Mouse (Mus musculus) heart, embryonic 14.5 days (tissue): ENCODE measurements around the gene Ssh1. TPM values are rescaled to one million over a fixed set of nuclear protein-coding genes. Genes with fewer than 3 reads are reported as not detected.

ENCODE experiments used
- ATAC-seq: fragments of 200-750 bp; cut with Nextera tagmentation; 2 replicates; pipeline ENCODE4 v1.8.0; 2017; ENCODE audit warnings: low read depth, moderate TSS enrichment; ENCODE audit not compliant: insufficient number of reproducible peaks, insufficient read depth, low FRiP score
- H3K27ac ChIP-seq, 2 experiments: fragments of 200-500 bp in 1 of 2; fragments of 300-500 bp in 1 of 2; sonication (generic) in 1 of 2; replicated peaks in 1 of 2; 2 replicates each; pipeline ENCODE4 v1.5.1; 2012 to 2014; ENCODE audit warnings: low read depth in 2 of 2, low read length in 2 of 2, control low read depth in 1 of 2, mild to moderate bottlenecking in 1 of 2, mixed read lengths in 1 of 2; ENCODE audit not compliant: control insufficient read depth in 1 of 2, insufficient read depth in 1 of 2
- H3K27me3 ChIP-seq: fragments of 300-500 bp; sonication (generic); 2 replicates; pipeline ENCODE4 v1.6.1; 2014; ENCODE audit warnings: mild to moderate bottlenecking, low read length, control low read depth; ENCODE audit not compliant: control insufficient read depth, insufficient read depth
- H3K36me3 ChIP-seq: fragments of 300-500 bp; sonication (generic); 2 replicates; pipeline ENCODE4 v1.6.1; 2014; ENCODE audit warnings: mild to moderate bottlenecking, control low read depth, low read length, mixed read lengths; ENCODE audit not compliant: control insufficient read depth, insufficient read depth
- H3K4me1 ChIP-seq, 2 experiments: fragments of 200-500 bp in 1 of 2; fragments of 300-500 bp in 1 of 2; sonication (generic) in 1 of 2; 2 replicates each; pipeline ENCODE4 v1.6.1; 2012 to 2014; ENCODE audit warnings: low read length in 2 of 2, control low read depth in 1 of 2, mixed read lengths in 1 of 2; ENCODE audit not compliant: control insufficient read depth in 2 of 2, insufficient read depth in 2 of 2
- H3K4me2 ChIP-seq: fragments of 300-500 bp; sonication (generic); 2 replicates; pipeline ENCODE4 v1.6.1; 2014; ENCODE audit warnings: mild to moderate bottlenecking, low read length
- H3K4me3 ChIP-seq, 2 experiments: fragments of 200-500 bp in 1 of 2; fragments of 300-500 bp in 1 of 2; sonication (generic) in 1 of 2; 2 replicates each; pipeline ENCODE4 v1.5.1; 2012 to 2014; ENCODE audit warnings: low read length in 2 of 2, mild to moderate bottlenecking in 2 of 2, control low read depth in 1 of 2, low read depth in 1 of 2, moderate library complexity in 1 of 2; ENCODE audit not compliant: control insufficient read depth in 1 of 2, insufficient read depth in 1 of 2
- H3K9ac ChIP-seq: fragments of 300-500 bp; sonication (generic); 2 replicates; pipeline ENCODE4 v1.6.1; 2014; ENCODE audit warnings: mild to moderate bottlenecking, low read length
- H3K9me3 ChIP-seq: fragments of 300-500 bp; sonication (generic); 2 replicates; pipeline ENCODE4 v1.6.1; 2016; ENCODE audit warnings: low read length, control low read depth; ENCODE audit not compliant: control insufficient read depth
- WGBS: fragments of 180-500 bp; shearing (Covaris S2); extraction: QIAGEN DNeasy Blood & Tissue Kit; methylation state at CpG from one replicate; pipeline ENCODE4 v1.1.7; 2014; 5-methylcytosine and 5-hydroxymethylcytosine counted together
- polyA plus RNA-seq: library from polyadenylated mRNA; unstranded; fragments of >200 nt; fragmentation: Nextera tagmentation; extraction: Ambion mirVana; gene quantifications from 2 replicates; pipeline ENCODE4 v1.2.1, GENCODE M21; 2014

The Ssh1 gene
- polyA plus RNA-seq, 1 experiment from 2014 or later = 16.4 TPM

DNA sequence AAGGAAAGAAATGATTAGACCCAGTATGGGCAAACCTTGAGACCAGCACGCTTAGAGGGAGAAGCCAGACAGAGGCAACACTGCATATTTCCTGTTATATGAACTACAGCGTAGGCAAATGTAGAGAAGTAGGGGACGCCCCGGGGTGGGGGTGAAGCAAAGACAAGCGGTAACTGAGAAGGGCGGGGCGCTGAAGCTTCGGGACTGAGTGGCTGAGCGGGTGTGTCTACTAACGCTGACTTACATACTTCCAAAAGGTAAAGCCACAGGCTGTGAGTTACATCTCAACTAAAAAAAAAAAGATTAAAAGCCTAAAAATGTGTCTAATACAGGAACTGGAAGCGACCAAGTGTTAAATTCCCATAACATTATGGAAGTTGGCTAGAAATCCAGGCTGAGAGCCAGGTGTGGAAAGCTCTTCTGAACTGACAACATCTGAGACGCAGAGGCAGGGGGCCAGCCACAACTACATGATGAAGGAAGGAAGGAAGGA, 1.3 kb downstream of the Ssh1 start:
- peak overlapping the region; percentile 89 for H3K4me2 ChIP-seq
- H3K36me3 ChIP-seq = peaks cover 17% of the 10 kb centered on the region
- no peak for ATAC-seq
- peaks cover 28 to 44% of the 10 kb centered on the region in 2 experiments for H3K4me1 ChIP-seq
- peak overlapping the region; percentile 94 for H3K9ac ChIP-seq
- H3K27me3 ChIP-seq = no peaks in the 10 kb centered on the region
- H3K27ac ChIP-seq = peak overlapping the region; percentile 90 to 91
- H3K4me3 ChIP-seq = peak overlapping the region; percentile 90 to 96
- no peaks in the 10 kb centered on the region for H3K9me3 ChIP-seq
- WGBS = 15% methylated on average over 12 of the region's 12 CpGs

DNA sequence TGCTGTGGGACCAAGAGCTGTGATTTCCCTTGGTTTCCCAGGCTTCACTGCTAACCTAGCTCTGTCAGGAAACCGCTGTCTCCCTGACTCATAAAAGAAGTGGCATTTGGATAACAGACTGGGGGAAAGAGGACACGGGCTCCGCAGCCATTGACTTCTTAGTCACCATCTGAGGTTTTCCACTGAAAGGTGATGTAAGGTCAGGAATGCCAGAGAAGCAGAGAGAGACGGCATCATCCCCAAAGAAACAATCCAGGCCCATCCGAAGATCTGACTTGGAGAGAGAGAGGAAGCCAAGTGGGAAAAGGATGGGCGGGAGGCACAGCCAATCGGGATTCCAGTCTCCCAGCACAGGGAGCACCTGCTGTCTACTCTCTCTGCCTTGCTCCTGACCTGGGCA, 2.6 kb downstream of the Ssh1 start:
- WGBS = 50% methylated on average over 7 of the region's 7 CpGs
- H3K4me1 ChIP-seq = peaks cover 32 to 48% of the 10 kb centered on the region in 2 experiments
- no peak for ATAC-seq
- no peak overlapping the region for H3K4me3 ChIP-seq
- H3K9ac ChIP-seq = no peak overlapping the region
- no peak overlapping the region for H3K4me2 ChIP-seq
- peaks cover 19% of the 10 kb centered on the region for H3K36me3 ChIP-seq
- H3K27me3 ChIP-seq = no peaks in the 10 kb centered on the region
- H3K9me3 ChIP-seq = no peaks in the 10 kb centered on the region
- no peak overlapping the region for H3K27ac ChIP-seq

- peaks cover 19% of the 10 kb centered on the region for H3K36me3 ChIP-seq
- 88% methylated on average over 5 of the region's 5 CpGs for WGBS
- H3K4me3 ChIP-seq = no peak overlapping the region
- no peak overlapping the region for H3K27ac ChIP-seq
- H3K4me1 ChIP-seq = peaks cover 35 to 53% of the 10 kb centered on the region in 2 experiments
- no peaks in the 10 kb centered on the region for H3K9me3 ChIP-seq
- no peak for ATAC-seq
- no peaks in the 10 kb centered on the region for H3K27me3 ChIP-seq
- H3K4me2 ChIP-seq = no peak overlapping the region
- H3K9ac ChIP-seq = no peak overlapping the region
Measured at GRCm38 (mm10) chr5:113990593-113990992, 3.1 kb downstream of the Ssh1 start.

DNA sequence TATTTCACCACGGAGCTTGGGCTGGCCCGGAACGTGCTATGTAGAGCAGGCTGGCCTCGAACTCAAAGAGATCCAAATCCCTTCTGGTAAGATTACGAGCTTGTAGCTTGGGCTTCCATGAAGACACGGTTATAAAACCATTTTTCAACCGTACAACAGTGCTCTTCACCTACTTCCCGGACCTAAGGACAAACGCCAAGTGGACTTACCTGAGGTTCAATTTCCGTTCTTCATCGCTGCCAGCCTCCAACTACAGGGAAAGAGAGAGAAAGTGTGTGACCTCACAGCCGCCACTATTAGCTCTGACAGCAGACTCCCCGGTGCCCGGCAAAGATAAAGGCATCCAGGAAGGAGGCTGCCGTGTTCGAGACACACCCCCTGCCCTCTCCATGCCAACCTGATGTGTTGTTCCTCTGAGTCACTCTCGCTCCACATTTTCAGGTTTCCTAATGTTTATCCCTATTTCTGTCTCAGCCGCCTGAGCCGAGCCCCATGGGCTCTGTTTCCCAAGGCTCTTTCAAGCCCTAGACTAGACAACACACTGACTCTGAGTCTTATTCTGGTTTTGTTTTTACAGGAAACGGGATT, 4.2 kb downstream of the Ssh1 start:
- no peak for ATAC-seq
- Histone ChIP-seq H3K27ac (no peak overlapping the region), H3K36me3 (peaks cover 21% of the 10 kb centered on the region), H3K4me3 (no peak overlapping the region), H3K4me2 (0 out of 2 replicates have a peak overlapping the region, but pooled peaks have one; percentile 2), H3K9me3 (no peaks in the 10 kb centered on the region), H3K4me1 (peaks cover 36 to 58% of the 10 kb centered on the region in 2 experiments), H3K9ac (0 out of 2 replicates have a peak overlapping the region, but pooled peaks have one; percentile 21), H3K27me3 (no peaks in the 10 kb centered on the region)
- 54% methylated on average over 20 of the region's 20 CpGs for WGBS

DNA sequence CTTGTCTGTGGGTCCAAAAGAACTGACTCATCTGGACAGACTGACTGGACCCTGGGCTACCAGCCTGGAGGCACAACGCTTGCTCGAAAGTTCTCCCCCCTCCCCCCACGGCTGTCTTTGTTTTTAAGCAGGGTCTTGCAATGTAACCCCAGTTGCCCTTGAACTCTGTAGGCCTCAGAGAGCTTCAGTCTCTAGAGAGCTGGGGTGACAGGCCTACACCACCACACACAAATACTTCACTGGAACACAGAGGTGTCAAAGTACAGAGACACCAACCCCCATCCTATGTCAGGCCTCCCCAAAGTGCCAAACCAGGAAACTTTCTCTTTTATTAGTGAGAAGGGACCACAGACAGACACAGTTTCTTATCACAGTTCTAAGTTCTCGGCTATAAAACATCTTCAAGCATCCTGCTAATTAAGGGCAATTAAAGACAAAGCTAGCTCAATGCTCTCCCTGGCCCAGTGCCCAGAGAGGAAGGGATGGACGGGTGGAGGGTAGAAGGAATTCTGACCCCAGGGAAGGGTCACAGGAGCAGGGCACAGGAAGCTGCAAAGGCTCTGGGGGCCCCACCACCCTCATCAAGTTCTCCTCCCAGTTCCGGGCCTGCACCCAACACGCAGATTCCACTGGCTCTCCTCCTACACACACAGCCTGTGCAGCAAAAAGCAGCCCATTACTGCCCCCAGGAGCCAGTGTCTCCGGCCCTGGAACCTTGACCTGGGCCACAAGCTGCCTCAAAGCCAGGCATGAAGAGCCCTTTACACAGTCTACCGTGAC, 7.3 kb downstream of the Ssh1 start:
- Histone ChIP-seq H3K4me1 (peaks cover 38 to 59% of the 10 kb centered on the region in 2 experiments), H3K4me2 (no peak overlapping the region), H3K36me3 (peaks cover 34% of the 10 kb centered on the region), H3K4me3 (no peak overlapping the region), H3K27ac (peak overlapping the region; percentile 21 to 60; a peak in 3 of 4 replicates), H3K27me3 (no peaks in the 10 kb centered on the region), H3K9ac (no peak overlapping the region), H3K9me3 (no peaks in the 10 kb centered on the region)
- ATAC-seq = peak; percentile 28; the same call in 1 of the 2 replicates
- 33% methylated on average over 9 of the region's 9 CpGs for WGBS

DNA sequence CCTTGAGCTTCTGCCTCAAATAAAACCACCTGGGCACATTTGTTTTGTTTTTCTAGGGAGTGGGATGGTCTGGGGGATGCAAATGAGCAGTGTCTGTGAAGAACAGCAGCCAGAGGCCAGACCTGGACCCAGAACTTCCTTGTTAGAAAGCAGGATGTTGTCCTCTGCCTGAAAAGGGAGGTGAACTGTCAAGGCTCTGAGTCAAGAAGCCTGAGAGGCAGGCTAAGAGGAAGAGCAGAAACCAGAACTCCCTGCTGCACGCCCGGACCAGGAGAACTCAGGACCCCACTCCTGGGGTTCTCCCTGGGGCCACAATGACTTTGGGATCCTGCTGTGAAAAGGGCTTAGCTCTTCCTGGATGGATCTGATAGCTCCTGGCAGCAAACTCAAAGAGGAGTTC, 8.0 kb downstream of the Ssh1 start:
- Histone ChIP-seq H3K4me3 (no peak overlapping the region), H3K9me3 (no peaks in the 10 kb centered on the region), H3K27ac (peak overlapping the region in 1 of 2 experiments; percentile 60; a peak in 2 of 4 replicates), H3K4me2 (no peak overlapping the region), H3K36me3 (peaks cover 36% of the 10 kb centered on the region), H3K4me1 (peaks cover 36 to 55% of the 10 kb centered on the region in 2 experiments), H3K27me3 (no peaks in the 10 kb centered on the region), H3K9ac (no peak overlapping the region)
- WGBS = 68% methylated on average over 2 of the region's 2 CpGs
- no peak for ATAC-seq

DNA sequence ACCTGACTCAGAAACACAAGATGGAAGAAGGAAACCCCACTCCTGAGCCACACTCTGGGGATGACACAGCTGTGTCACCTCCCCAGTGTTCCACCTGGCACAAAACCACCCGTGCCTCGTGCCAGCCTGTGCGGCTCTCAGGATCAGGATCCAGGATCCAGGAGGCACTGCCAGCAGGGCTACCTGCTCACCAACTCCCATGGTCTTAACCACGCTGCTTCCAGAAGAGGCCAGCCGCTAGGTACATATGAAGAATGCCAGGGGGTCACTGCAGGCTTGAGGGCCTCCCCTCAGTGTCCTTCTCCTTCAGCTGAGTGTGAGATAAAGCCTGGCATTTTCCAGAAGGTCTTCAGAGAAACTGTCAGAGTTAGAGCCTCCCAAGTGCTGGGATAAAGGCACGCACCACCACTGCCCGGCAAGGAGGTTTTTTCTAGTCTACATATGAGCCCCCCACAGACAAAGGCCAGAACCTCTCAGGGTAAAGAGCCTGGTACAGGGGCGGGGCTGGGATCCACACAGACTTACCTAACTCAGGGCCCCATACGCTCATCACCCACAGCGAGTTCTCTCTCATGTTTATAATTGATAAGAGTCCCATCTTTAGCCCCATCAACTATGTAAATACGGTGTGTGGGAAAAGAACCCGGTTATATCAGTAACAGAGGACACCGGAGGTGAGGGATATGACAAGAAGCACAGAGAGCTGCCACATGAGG, 9.5 kb downstream of the Ssh1 start:
- H3K9ac ChIP-seq = no peak overlapping the region
- H3K4me2 ChIP-seq = no peak overlapping the region

More for the DNA sequence above, 9.5 kb downstream of the Ssh1 start:
- 63% methylated on average over 13 of the region's 13 CpGs for WGBS
- no peak for ATAC-seq
- H3K36me3 ChIP-seq = peaks cover 32% of the 10 kb centered on the region
- H3K9me3 ChIP-seq = no peaks in the 10 kb centered on the region
- H3K27ac ChIP-seq = no peak overlapping the region
- no peaks in the 10 kb centered on the region for H3K27me3 ChIP-seq
- peaks cover 25 to 50% of the 10 kb centered on the region in 2 experiments for H3K4me1 ChIP-seq
- no peak overlapping the region for H3K4me3 ChIP-seq
